Mouse (Mus musculus): ENCODE results near the gene Trim80. TPM values are rescaled to one million over a fixed set of nuclear protein-coding genes. Genes with fewer than 3 reads are reported as not detected.
"Not testable (repeated sequence)": the region's sequence is repeated elsewhere in the genome, so short reads cannot be mapped to it uniquely, and the experiment has no call there.

The Trim80 gene
- polyA plus RNA-seq, 1 experiment from 2014 or later: not detected

GRCm38 (mm10) chr11:115488551-115489104 is 48.3 kb downstream of the Trim80 start:
- peaks cover 6% of the 10 kb centered on the region for H3K4me1 ChIP-seq (ENCODE audit: control insufficient read depth, insufficient read depth, low read length)
- H3K4me2 ChIP-seq (ENCODE audit: low read depth, severe bottlenecking): no peak overlapping the region
- H3K27ac ChIP-seq (replicated peaks; ENCODE audit: low read depth, low read length): no peak overlapping the region
- no peaks in the 10 kb centered on the region for H3K36me3 ChIP-seq (ENCODE audit: control insufficient read depth, insufficient read depth, low read length)
- H3K9me3 ChIP-seq (ENCODE audit: control insufficient read depth, low read length): no peaks in the 10 kb centered on the region
- DNase-seq (ENCODE audit: low spot score): no peak
- ATAC-seq (ENCODE audit: insufficient number of reproducible peaks, low FRiP score, low TSS enrichment, low read depth): no peak
- H3K27me3 ChIP-seq (ENCODE audit: control insufficient read depth, insufficient read depth, low read length): no peaks in the 10 kb centered on the region
- 88% methylated on average over 19 of the region's 19 CpGs for WGBS
- no peak overlapping the region for H3K4me3 ChIP-seq (ENCODE audit: low read depth, low read length)
- H3K9ac ChIP-seq (ENCODE audit: low read length): no peak overlapping the region

GRCm38 (mm10) chr11:115490441-115491355 is 50.4 kb downstream of the Trim80 start:
- ATAC-seq (ENCODE audit: insufficient number of reproducible peaks, low FRiP score, low TSS enrichment, low read depth) (peak; percentile 65), DNase-seq (ENCODE audit: low spot score) (peak; percentile 35)

GRCm38 (mm10) chr11:115491356-115492083 is 51.2 kb downstream of the Trim80 start, which contains the start of gene Nt5c:
Nt5c (minus strand) TSS chr11:115491862.
- Histone ChIP-seq H3K27ac (replicated peaks; ENCODE audit: low read depth, low read length) (0 out of 2 replicates have a peak within 1 kb of the TSS, but pooled peaks have one; percentile 42), H3K9ac (ENCODE audit: low read length) (peak within 1 kb of the TSS; percentile 77), H3K27me3 (ENCODE audit: control insufficient read depth, insufficient read depth, low read length) (no peaks in the 10 kb centered on the region), H3K9me3 (ENCODE audit: control insufficient read depth, low read length) (no peaks in the 10 kb centered on the region), H3K4me1 (ENCODE audit: control insufficient read depth, insufficient read depth, low read length) (peaks cover 6% of the 10 kb centered on the region), H3K4me2 (ENCODE audit: low read depth, severe bottlenecking) (peak within 1 kb of the TSS; percentile 78), H3K4me3 (ENCODE audit: low read depth, low read length) (peak within 1 kb of the TSS; percentile 65), H3K36me3 (ENCODE audit: control insufficient read depth, insufficient read depth, low read length) (no peaks in the 10 kb centered on the region)
- DNase-seq (ENCODE audit: low spot score): peak; percentile 84
- peak; percentile 65 for ATAC-seq (ENCODE audit: insufficient number of reproducible peaks, low FRiP score, low TSS enrichment, low read depth)
- WGBS: under 1% methylated on average over 43 of the region's 43 CpGs

More at GRCm38 (mm10) chr11:115490441-115491355, 50.4 kb downstream of the Trim80 start:
- Histone ChIP-seq H3K4me3 (ENCODE audit: low read depth, low read length) (peak overlapping the region; percentile 65), H3K36me3 (ENCODE audit: control insufficient read depth, insufficient read depth, low read length) (no peaks in the 10 kb centered on the region), H3K27ac (replicated peaks; ENCODE audit: low read depth, low read length) (no peak overlapping the region), H3K27me3 (ENCODE audit: control insufficient read depth, insufficient read depth, low read length) (no peaks in the 10 kb centered on the region), H3K9ac (ENCODE audit: low read length) (peak overlapping the region; percentile 77), H3K9me3 (ENCODE audit: control insufficient read depth, low read length) (no peaks in the 10 kb centered on the region), H3K4me2 (ENCODE audit: low read depth, severe bottlenecking) (peak overlapping the region; percentile 78), H3K4me1 (ENCODE audit: control insufficient read depth, insufficient read depth, low read length) (peaks cover 6% of the 10 kb centered on the region)
- 25% methylated on average over 25 of the region's 25 CpGs for WGBS

GRCm38 (mm10) chr11:115492387-115492786 is 52.0 kb downstream of the Trim80 start:
- no peak overlapping the region for H3K27ac ChIP-seq (replicated peaks; ENCODE audit: low read depth, low read length)
- H3K9me3 ChIP-seq (ENCODE audit: control insufficient read depth, low read length): no peaks in the 10 kb centered on the region
- peak overlapping the region; percentile 65; the same call in 1 of the 2 replicates for H3K4me3 ChIP-seq (ENCODE audit: low read depth, low read length)
- peak overlapping the region; percentile 77 for H3K9ac ChIP-seq (ENCODE audit: low read length)
- peaks cover 4% of the 10 kb centered on the region; the same call in 1 of the 2 replicates for H3K36me3 ChIP-seq (ENCODE audit: control insufficient read depth, insufficient read depth, low read length)
- WGBS: 47% methylated on average over 6 of the region's 6 CpGs
- H3K4me1 ChIP-seq (ENCODE audit: control insufficient read depth, insufficient read depth, low read length): peaks cover 6% of the 10 kb centered on the region
- no peaks in the 10 kb centered on the region for H3K27me3 ChIP-seq (ENCODE audit: control insufficient read depth, insufficient read depth, low read length)
- peak overlapping the region; percentile 78 for H3K4me2 ChIP-seq (ENCODE audit: low read depth, severe bottlenecking)
- no peak for ATAC-seq (ENCODE audit: insufficient number of reproducible peaks, low FRiP score, low TSS enrichment, low read depth)
- DNase-seq (ENCODE audit: low spot score): no peak

GRCm38 (mm10) chr11:115496559-115496958 is 56.2 kb downstream of the Trim80 start:
- H3K36me3 ChIP-seq (ENCODE audit: control insufficient read depth, insufficient read depth, low read length): peaks cover 25% of the 10 kb centered on the region
- not testable (repeated sequence) for H3K9me3 ChIP-seq (ENCODE audit: control insufficient read depth, low read length); H3K4me1 ChIP-seq (ENCODE audit: control insufficient read depth, insufficient read depth, low read length); H3K4me3 ChIP-seq (ENCODE audit: low read depth, low read length); H3K4me2 ChIP-seq (ENCODE audit: low read depth, severe bottlenecking); DNase-seq (ENCODE audit: low spot score); ATAC-seq (ENCODE audit: insufficient number of reproducible peaks, low FRiP score, low TSS enrichment, low read depth); H3K27me3 ChIP-seq (ENCODE audit: control insufficient read depth, insufficient read depth, low read length); H3K27ac ChIP-seq (replicated peaks; ENCODE audit: low read depth, low read length); H3K9ac ChIP-seq (ENCODE audit: low read length)
- 89% methylated on average over 9 of the region's 9 CpGs for WGBS

Small RNA genes within 50 kb of the gene (microRNA-seq; reads per million reads assigned to microRNA genes)
- gene Mir3968: not detected

Other genes starting within 250 kb of the Trim80 start
- 0.04 and 0.06 TPM in 2 replicates for gene Grin2c, start 173.3 kb upstream of the Trim80 start, polyA plus RNA-seq (2014; fragmentation: Nextera tagmentation; extraction: Ambion mirVana)
- 10.2 and 15.6 TPM in 2 replicates for gene Fdxr, start 163.5 kb upstream of the Trim80 start, polyA plus RNA-seq (2014; fragmentation: Nextera tagmentation; extraction: Ambion mirVana)
- 0.04 and 0.11 TPM in 2 replicates for gene Fads6, start 142.9 kb upstream of the Trim80 start, polyA plus RNA-seq (2014; fragmentation: Nextera tagmentation; extraction: Ambion mirVana)
- gene Otop2, start 133.4 kb upstream of the Trim80 start, polyA plus RNA-seq (2014; fragmentation: Nextera tagmentation; extraction: Ambion mirVana): not detected in 2 replicates
- gene Ush1g, start 118.5 kb upstream of the Trim80 start, polyA plus RNA-seq (2014; fragmentation: Nextera tagmentation; extraction: Ambion mirVana): not detected in 2 replicates
- gene Otop3, start 105.8 kb upstream of the Trim80 start, polyA plus RNA-seq (2014; fragmentation: Nextera tagmentation; extraction: Ambion mirVana): not detected in 2 replicates
- gene Hid1, start 72.8 kb upstream of the Trim80 start, polyA plus RNA-seq (2014; fragmentation: Nextera tagmentation; extraction: Ambion mirVana): 1.6 and 2.5 TPM in 2 replicates
- gene Cdr2l, start 58.6 kb upstream of the Trim80 start, polyA plus RNA-seq (2014; fragmentation: Nextera tagmentation; extraction: Ambion mirVana): 14.6 and 15.1 TPM in 2 replicates
- 187 and 197 TPM in 2 replicates for gene Mrpl58, start 36.8 kb upstream of the Trim80 start, polyA plus RNA-seq (2014; fragmentation: Nextera tagmentation; extraction: Ambion mirVana)
- 943 and 945 TPM in 2 replicates for gene Atp5h, start 20.6 kb upstream of the Trim80 start, polyA plus RNA-seq (2014; fragmentation: Nextera tagmentation; extraction: Ambion mirVana)
- gene Kctd2, start 20.4 kb upstream of the Trim80 start, polyA plus RNA-seq (2014; fragmentation: Nextera tagmentation; extraction: Ambion mirVana): 17.6 and 23.5 TPM in 2 replicates
- gene Slc16a5, start 21.9 kb downstream of the Trim80 start, polyA plus RNA-seq (2014; fragmentation: Nextera tagmentation; extraction: Ambion mirVana): 0.09 and 0.26 TPM in 2 replicates
- 7.7 and 8.8 TPM in 2 replicates for gene Armc7, start 35.1 kb downstream of the Trim80 start, polyA plus RNA-seq (2014; fragmentation: Nextera tagmentation; extraction: Ambion mirVana)
- gene Nt5c, start 51.3 kb downstream of the Trim80 start, polyA plus RNA-seq (2014; fragmentation: Nextera tagmentation; extraction: Ambion mirVana): 58.2 and 60.9 TPM in 2 replicates
- gene Jpt1, start 73.8 kb downstream of the Trim80 start, polyA plus RNA-seq (2014; fragmentation: Nextera tagmentation; extraction: Ambion mirVana): 526 and 537 TPM in 2 replicates
- 1,466 and 1,467 TPM in 2 replicates for gene Sumo2, start 95.7 kb downstream of the Trim80 start, polyA plus RNA-seq (2014; fragmentation: Nextera tagmentation; extraction: Ambion mirVana)
- gene Nup85, start 123.9 kb downstream of the Trim80 start, polyA plus RNA-seq (2014; fragmentation: Nextera tagmentation; extraction: Ambion mirVana): 213 and 220 TPM in 2 replicates
- 111 and 122 TPM in 2 replicates for gene Mrps7, start 163.4 kb downstream of the Trim80 start, polyA plus RNA-seq (2014; fragmentation: Nextera tagmentation; extraction: Ambion mirVana)
- gene Gga3, start 163.5 kb downstream of the Trim80 start, polyA plus RNA-seq (2014; fragmentation: Nextera tagmentation; extraction: Ambion mirVana): 21.3 and 26.5 TPM in 2 replicates
- gene Mif4gd, start 172.4 kb downstream of the Trim80 start, polyA plus RNA-seq (2014; fragmentation: Nextera tagmentation; extraction: Ambion mirVana): 18.0 and 19.3 TPM in 2 replicates
- 30.3 and 32.6 TPM in 2 replicates for gene Slc25a19, start 187.8 kb downstream of the Trim80 start, polyA plus RNA-seq (2014; fragmentation: Nextera tagmentation; extraction: Ambion mirVana)

All from limb, embryonic 11.5 days (tissue).